Mouse (Mus musculus): ENCODE measurements around the gene Gm10553. TPM values are rescaled to one million over a fixed set of nuclear protein-coding genes. Genes with fewer than 3 reads are reported as not detected.
"Not testable (repeated sequence)": the region's sequence is repeated elsewhere in the genome, so short reads cannot be mapped to it uniquely, and the experiment has no call there.

Gm10553 gene
- polyA plus RNA-seq, 1 experiment, result not detected

- 63% methylated on average over 3 of the region's 3 CpGs for WGBS
- H3K27ac ChIP-seq (ENCODE audit: insufficient read depth, low read depth, low read length); H3K4me1 ChIP-seq (ENCODE audit: control insufficient read depth, insufficient read depth, insufficient read length, low read length); H3K27me3 ChIP-seq (ENCODE audit: control insufficient read depth, insufficient read depth, low read length); H3K4me3 ChIP-seq (ENCODE audit: low read depth, low read length); H3K36me3 ChIP-seq (ENCODE audit: control insufficient read depth, insufficient read depth, low read length): not testable (repeated sequence)
These were observed 10.9 kb downstream of the Gm10553 start for GRCm38 (mm10) chr1:85110876-85111275.

- not testable (repeated sequence) for H3K36me3 ChIP-seq (ENCODE audit: control insufficient read depth, insufficient read depth, low read length); H3K27ac ChIP-seq (ENCODE audit: insufficient read depth, low read depth, low read length); H3K27me3 ChIP-seq (ENCODE audit: control insufficient read depth, insufficient read depth, low read length); H3K4me3 ChIP-seq (ENCODE audit: low read depth, low read length); H3K4me1 ChIP-seq (ENCODE audit: control insufficient read depth, insufficient read depth, insufficient read length, low read length)
- 64% methylated on average over 10 of the region's 10 CpGs for WGBS
These were observed 11.6 kb downstream of the Gm10553 start for GRCm38 (mm10) chr1:85111572-85111971.

- not testable (repeated sequence) for H3K36me3 ChIP-seq (ENCODE audit: control insufficient read depth, insufficient read depth, low read length); H3K27ac ChIP-seq (ENCODE audit: insufficient read depth, low read depth, low read length); H3K27me3 ChIP-seq (ENCODE audit: control insufficient read depth, insufficient read depth, low read length); H3K4me1 ChIP-seq (ENCODE audit: control insufficient read depth, insufficient read depth, insufficient read length, low read length); H3K4me3 ChIP-seq (ENCODE audit: low read depth, low read length)
- 88% methylated on average over 7 of the region's 7 CpGs for WGBS
These were observed 12.3 kb downstream of the Gm10553 start for GRCm38 (mm10) chr1:85112266-85112665.

- H3K4me1 ChIP-seq (ENCODE audit: control insufficient read depth, insufficient read depth, insufficient read length, low read length); H3K27ac ChIP-seq (ENCODE audit: insufficient read depth, low read depth, low read length); H3K36me3 ChIP-seq (ENCODE audit: control insufficient read depth, insufficient read depth, low read length); H3K4me3 ChIP-seq (ENCODE audit: low read depth, low read length); H3K27me3 ChIP-seq (ENCODE audit: control insufficient read depth, insufficient read depth, low read length): not testable (repeated sequence)
- WGBS, result 67% methylated on average over 2 of the region's 5 CpGs
These were observed 12.9 kb downstream of the Gm10553 start for GRCm38 (mm10) chr1:85112889-85113288.

- 76% methylated on average over 3 of the region's 3 CpGs for WGBS
- H3K4me3 ChIP-seq (ENCODE audit: low read depth, low read length); H3K36me3 ChIP-seq (ENCODE audit: control insufficient read depth, insufficient read depth, low read length); H3K4me1 ChIP-seq (ENCODE audit: control insufficient read depth, insufficient read depth, insufficient read length, low read length); H3K27ac ChIP-seq (ENCODE audit: insufficient read depth, low read depth, low read length); H3K27me3 ChIP-seq (ENCODE audit: control insufficient read depth, insufficient read depth, low read length): not testable (repeated sequence)
These were observed 14.1 kb downstream of the Gm10553 start for GRCm38 (mm10) chr1:85114078-85114477.

- 54% methylated on average over 6 of the region's 6 CpGs for WGBS
- H3K4me1 ChIP-seq (ENCODE audit: control insufficient read depth, insufficient read depth, insufficient read length, low read length); H3K36me3 ChIP-seq (ENCODE audit: control insufficient read depth, insufficient read depth, low read length); H3K27me3 ChIP-seq (ENCODE audit: control insufficient read depth, insufficient read depth, low read length); H3K4me3 ChIP-seq (ENCODE audit: low read depth, low read length); H3K27ac ChIP-seq (ENCODE audit: insufficient read depth, low read depth, low read length): not testable (repeated sequence)
These were observed 14.9 kb downstream of the Gm10553 start for GRCm38 (mm10) chr1:85114666-85115402.

- not testable (repeated sequence) for H3K4me3 ChIP-seq (ENCODE audit: low read depth, low read length); H3K27ac ChIP-seq (ENCODE audit: insufficient read depth, low read depth, low read length); H3K4me1 ChIP-seq (ENCODE audit: control insufficient read depth, insufficient read depth, insufficient read length, low read length); H3K27me3 ChIP-seq (ENCODE audit: control insufficient read depth, insufficient read depth, low read length); H3K36me3 ChIP-seq (ENCODE audit: control insufficient read depth, insufficient read depth, low read length)
- WGBS, result 66% methylated on average over 5 of the region's 6 CpGs
These were observed 17.6 kb downstream of the Gm10553 start for GRCm38 (mm10) chr1:85117537-85117936.

- not testable (repeated sequence) for H3K4me1 ChIP-seq (ENCODE audit: control insufficient read depth, insufficient read depth, insufficient read length, low read length); H3K4me3 ChIP-seq (ENCODE audit: low read depth, low read length); H3K27ac ChIP-seq (ENCODE audit: insufficient read depth, low read depth, low read length); H3K36me3 ChIP-seq (ENCODE audit: control insufficient read depth, insufficient read depth, low read length); H3K27me3 ChIP-seq (ENCODE audit: control insufficient read depth, insufficient read depth, low read length)
- WGBS, result 77% methylated on average over 6 of the region's 6 CpGs
These were observed 18.4 kb downstream of the Gm10553 start for GRCm38 (mm10) chr1:85118341-85118740.

- H3K4me1 ChIP-seq (ENCODE audit: control insufficient read depth, insufficient read depth, insufficient read length, low read length); H3K27ac ChIP-seq (ENCODE audit: insufficient read depth, low read depth, low read length); H3K27me3 ChIP-seq (ENCODE audit: control insufficient read depth, insufficient read depth, low read length); H3K36me3 ChIP-seq (ENCODE audit: control insufficient read depth, insufficient read depth, low read length); H3K4me3 ChIP-seq (ENCODE audit: low read depth, low read length): not testable (repeated sequence)
- WGBS, result 81% methylated on average over 4 of the region's 4 CpGs
These were observed 21.9 kb downstream of the Gm10553 start for GRCm38 (mm10) chr1:85121841-85122240.

GRCm38 (mm10) chr1:85133671-85134070 lies 33.7 kb downstream of the Gm10553 start:
- H3K27ac ChIP-seq (ENCODE audit: insufficient read depth, low read depth, low read length); H3K4me3 ChIP-seq (ENCODE audit: low read depth, low read length); H3K4me1 ChIP-seq (ENCODE audit: control insufficient read depth, insufficient read depth, insufficient read length, low read length); H3K36me3 ChIP-seq (ENCODE audit: control insufficient read depth, insufficient read depth, low read length); H3K27me3 ChIP-seq (ENCODE audit: control insufficient read depth, insufficient read depth, low read length): not testable (repeated sequence)
- 87% methylated on average over 22 of the region's 22 CpGs for WGBS

All from small intestine, adult 2 months (tissue).